Mouse (Mus musculus) liver, embryonic 14.5 days (tissue): ENCODE data around the gene Rad51b.

ENCODE experiments used
- CTCF ChIP-seq: IDR thresholded peaks from 2 replicates; pipeline ENCODE4 v1.5.1; 2016; ENCODE audit warnings: antibody characterized with exemption, low read depth, control low read depth
- EP300 ChIP-seq: IDR thresholded peaks from 2 replicates; pipeline ENCODE4 v1.6.1; 2016; ENCODE audit warnings: antibody characterized with exemption, low read depth

GRCm38 (mm10) chr12:79435474-79435873 lies 138.4 kb downstream of the Rad51b start:
- no peak for TF ChIP-seq CTCF
- no peak for TF ChIP-seq EP300
